Mouse (Mus musculus) olfactory bulb, adult 2 months (tissue): ENCODE results near the gene Insl3.

Experiments used
- CTCF ChIP-seq: fragments of 200-500 bp; IDR thresholded peaks from 2 replicates; pipeline ENCODE4 v1.5.1; 2012; ENCODE audit warnings: low read depth, mild to moderate bottlenecking, low read length, moderate library complexity; ENCODE audit not compliant: insufficient read depth
- POLR2A ChIP-seq: fragments of 200-500 bp; IDR thresholded peaks from 2 replicates; pipeline ENCODE4 v1.6.1; 2012; ENCODE audit warnings: mild to moderate bottlenecking, low read depth, low read length, moderate library complexity; ENCODE audit not compliant: insufficient read depth

- TF ChIP-seq CTCF (no peak), POLR2A (no peak)
Measured at GRCm38 (mm10) chr8:71682832-71683231, 6.2 kb upstream of the Insl3 start.
